Mouse (Mus musculus) adrenal gland, postnatal 14 days (tissue): ENCODE measurements at regions not wholly inside any gene's neighbourhood (a gene's known extent, or its start where the extent isn't known, plus 50 kb on each side); places are given as distances from the start of the nearest gene placed in this dataset.

ENCODE experiments used
- DNase-seq: peaks from one replicate; pipeline ENCODE4 v3.0.0; 2021; ENCODE audit warnings: mixed read lengths

DNA sequence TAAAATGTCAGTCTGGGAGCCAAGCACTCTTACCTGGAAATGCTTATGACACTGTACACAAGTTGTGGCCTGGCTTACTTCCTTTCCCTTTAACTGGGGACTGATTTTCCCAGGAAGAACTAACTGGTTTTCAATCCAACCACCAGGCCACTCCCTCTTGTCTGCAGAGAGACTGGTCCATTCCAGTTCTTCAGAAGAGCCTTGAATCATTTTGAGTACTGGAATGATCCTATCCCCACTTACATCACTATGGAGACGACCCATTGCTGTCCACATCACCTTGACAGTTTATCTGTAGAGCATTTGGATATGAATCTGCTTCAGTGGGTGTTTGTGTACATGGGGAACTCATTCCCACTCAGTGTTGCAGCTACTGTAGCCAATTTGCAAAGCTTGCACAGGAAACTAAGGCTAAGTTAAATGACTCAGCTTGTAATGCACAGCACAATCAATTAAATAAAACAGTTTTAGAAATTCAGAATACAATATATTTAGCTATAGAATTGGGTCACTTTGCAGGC lies 121.7 kb upstream of the Prep start:
- DNase-seq, result no peak

DNA sequence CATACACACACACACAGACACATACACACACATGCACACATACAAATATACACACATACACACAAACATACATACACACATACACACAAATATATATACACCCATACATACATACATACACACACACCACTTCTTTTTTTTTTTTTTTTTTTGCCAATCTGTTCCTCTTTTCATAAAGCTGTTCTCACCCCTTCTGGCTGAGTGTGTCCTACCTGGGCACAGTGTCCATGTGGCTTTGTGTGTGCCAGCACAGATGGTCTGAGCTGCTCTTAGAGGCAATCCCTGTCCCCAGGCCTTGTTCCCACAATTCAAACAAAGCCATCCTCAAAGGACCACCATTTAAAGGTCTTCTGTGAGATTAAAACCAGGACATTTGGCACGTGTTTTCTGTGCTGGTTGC lies 127.6 kb upstream of the Prep start:
- no peak for DNase-seq

- DNase-seq, result no peak
Measured at GRCm38 (mm10) chr10:44936976-44937500, 130.0 kb upstream of the Prep start.

GRCm38 (mm10) chr10:44930796-44931195 lies 136.2 kb upstream of the Prep start:
- DNase-seq, result no peak

GRCm38 (mm10) chr10:44913751-44914388 lies 153.1 kb upstream of the Prep start:
- no peak for DNase-seq

GRCm38 (mm10) chr10:44904520-44904919 lies 162.5 kb upstream of the Prep start:
- DNase-seq, result no peak

DNA sequence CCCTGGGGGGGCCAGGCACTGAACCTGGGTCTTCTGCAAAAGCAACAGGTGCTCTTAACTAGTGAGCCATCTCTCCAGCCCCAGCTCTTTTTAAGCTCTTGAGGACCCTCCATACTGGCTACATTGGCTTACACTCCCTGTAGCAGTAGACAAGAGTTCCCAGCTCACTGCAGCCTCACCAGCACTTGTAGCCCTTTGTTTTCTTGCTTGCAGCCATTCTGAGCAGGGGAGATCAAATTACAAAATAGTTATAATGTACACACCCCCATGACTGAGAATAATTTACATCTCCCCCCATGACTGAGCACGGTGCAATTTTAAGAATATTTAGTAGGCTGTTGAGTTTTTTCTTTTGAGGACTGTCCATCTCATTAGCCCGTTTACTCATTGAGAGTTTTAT lies 165.8 kb upstream of the Prep start:
- no peak for DNase-seq

- no peak for DNase-seq
Measured at GRCm38 (mm10) chr10:44892124-44892523, 174.9 kb upstream of the Prep start.

DNA sequence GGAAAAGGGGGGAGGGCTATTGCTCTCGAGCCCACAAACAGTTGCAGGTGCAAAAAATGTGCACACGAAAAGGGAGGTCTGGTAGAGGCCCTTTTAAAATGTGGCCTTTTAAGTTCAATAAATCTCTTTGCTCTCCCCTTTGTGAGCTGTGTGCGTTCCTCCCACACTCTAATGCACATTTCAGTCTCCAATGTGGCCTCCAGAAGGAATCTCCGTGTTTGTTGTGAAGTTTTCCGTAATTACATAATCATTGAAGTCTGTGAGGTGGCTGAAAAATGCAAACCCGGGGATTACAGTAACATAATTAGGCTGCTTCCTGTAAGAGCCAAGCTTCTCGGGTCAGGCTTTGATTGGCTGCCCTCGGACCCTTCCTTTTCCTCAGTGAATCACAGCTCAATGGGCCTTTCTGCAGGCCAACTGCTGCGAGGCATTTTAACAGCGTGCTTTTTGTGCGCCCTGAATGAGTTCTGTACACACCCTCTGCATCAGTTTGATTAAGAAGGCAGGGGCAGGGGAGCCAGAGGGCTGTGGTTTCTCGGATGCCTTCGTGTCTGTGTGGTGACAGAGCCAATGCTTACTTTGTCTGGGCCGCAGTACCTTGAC lies 179.8 kb upstream of the Prep start:
- no peak for DNase-seq

GRCm38 (mm10) chr10:44881967-44882366 lies 185.0 kb upstream of the Prep start:
- no peak for DNase-seq

- no peak for DNase-seq
Measured at GRCm38 (mm10) chr10:44877076-44877663, 189.8 kb upstream of the Prep start.

DNA sequence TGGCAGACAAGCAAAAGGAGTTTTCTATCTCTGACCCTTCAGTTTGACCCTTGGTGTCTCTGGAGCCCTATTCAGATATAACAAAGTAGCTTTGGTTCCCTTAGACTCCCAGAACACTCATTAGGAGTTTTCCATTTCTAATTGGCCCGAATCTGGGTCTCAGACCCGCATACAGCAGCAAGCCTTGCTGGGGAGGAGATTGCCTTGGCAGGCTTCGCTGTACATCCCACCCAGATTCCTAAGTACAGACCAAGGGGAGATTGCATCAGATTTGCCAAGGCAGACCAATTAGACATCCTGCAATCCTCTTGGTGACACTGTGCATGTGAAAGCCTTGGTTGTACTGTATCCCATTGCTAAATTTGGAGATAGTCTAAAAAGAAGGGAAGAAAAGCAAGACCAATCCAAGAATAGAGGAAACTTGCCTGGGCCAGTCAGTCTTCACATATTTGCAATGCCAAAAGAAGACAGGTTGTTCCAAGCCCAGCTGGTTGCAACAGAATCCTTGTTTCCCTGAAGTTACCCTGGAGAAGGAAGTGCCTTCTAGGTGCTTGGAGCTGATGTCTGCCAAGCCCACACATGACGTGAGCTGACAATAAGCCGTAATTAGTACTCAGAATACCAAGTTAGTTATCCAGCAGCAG lies 193.2 kb upstream of the Prep start:
- DNase-seq, result no peak

DNA sequence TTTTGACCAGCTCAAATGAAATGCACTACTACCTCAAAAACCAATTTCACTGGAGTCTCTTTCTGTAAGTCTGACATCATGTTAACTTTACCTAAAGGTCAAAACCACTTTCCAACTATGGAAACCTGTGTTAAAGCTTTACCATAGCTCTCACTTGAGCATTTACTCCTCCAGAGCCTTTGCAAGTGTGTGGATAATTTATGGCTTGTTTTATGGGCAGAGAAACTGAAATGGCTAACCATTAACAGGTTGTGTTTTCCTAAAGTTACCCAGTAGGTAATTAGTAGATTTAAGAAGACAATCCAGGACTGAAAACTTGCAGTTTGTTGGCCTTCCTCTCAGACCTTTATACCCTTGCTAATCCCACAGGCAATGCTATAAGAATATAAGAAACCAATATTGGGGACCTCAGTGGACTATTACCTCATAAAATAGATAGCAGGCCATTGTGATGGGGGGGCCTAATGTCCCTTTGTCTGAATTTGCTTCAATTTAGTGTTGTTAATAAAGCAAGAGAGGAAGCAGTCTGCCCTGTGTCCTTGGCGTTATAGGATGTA lies 202.7 kb upstream of the Prep start:
- DNase-seq, result no peak

DNA sequence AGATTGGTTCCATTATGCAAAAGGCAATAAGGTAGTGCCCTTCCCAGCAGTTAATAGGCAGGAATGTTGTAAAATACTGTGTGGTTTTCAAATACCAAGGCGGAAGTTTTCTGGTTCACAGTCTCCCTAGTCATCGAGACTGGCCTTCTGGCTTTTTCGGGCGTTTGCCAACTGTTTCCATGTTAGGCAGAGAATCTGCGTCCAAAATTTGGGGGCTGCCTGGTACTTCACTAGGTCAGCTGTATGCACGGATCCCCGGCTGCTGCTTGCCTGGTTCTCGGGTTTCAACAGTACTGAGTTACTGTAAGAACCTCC lies 204.7 kb upstream of the Prep start:
- DNase-seq, result no peak

DNA sequence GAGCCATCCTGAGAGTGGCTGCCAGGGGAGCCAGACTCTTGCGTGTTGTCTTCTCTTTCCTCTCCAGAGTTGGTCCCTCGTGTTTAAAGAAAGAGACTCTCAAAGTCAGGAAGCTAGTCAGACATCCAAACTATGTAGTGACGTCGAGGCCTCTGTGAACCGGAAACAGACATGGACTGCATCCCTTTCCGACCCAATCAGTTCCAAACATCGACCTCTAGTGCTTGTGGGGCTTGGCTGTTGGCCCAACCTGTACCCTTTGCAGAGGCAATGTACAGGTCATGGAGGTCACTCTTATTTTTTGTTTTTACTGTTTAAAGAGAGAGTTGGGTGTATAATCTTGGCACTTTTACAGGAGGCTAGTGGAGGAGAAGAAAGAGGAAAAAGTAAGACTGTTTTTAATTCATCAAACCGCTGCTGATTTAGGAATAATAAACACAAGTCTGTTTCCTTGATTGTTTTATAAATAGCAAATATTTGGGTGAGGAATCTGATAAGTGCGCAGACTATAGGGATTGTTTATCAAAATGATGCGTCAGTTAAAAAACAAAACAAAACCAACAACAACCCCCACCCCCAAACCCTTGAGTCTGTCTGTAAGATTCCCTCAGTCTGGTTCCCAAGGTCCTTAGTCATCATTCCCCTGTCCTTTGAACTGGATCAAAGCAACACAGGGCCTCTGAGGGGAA lies 205.2 kb upstream of the Prep start:
- DNase-seq, result peak; percentile 54

DNA sequence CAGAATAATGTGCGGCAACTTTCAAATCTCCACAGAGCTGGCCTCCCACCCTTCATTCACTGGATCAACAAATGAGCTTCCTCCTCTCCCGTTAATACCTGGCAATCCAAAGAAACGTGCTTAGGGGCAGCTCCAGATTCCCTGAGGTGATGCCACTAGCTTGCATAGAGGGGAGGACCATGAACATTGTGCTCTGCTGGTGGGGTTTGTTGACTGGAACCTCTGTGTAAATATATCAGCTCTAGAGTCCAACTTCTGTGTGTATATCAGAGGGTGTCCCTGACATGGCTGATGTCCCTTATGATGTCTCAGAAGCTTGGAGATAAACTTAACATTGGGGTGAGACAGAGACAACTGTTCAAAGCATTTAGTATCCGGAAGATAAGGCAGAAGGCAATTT lies 209.6 kb upstream of the Prep start:
- no peak for DNase-seq

GRCm38 (mm10) chr10:44854109-44854508 lies 212.9 kb upstream of the Prep start:
- no peak for DNase-seq

DNA sequence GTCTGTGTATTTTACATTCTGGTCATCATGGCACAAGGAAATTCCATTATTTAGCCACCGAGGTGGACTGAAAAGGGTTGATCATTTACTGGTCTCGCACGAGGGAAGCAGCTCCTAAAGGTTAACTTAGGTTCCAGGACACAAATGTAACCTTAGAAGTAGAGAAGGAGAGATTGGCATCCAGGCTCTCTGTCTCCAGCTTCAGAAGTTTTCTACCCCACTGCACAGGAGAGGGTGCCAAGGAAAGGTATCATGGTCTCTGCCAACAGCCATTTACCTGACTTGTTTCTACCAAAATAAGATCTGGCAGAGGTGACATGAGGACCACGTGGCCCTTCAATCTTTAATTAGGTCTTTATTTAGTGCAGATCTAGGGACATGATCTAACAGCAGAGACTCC lies 218.0 kb upstream of the Prep start:
- no peak for DNase-seq

DNA sequence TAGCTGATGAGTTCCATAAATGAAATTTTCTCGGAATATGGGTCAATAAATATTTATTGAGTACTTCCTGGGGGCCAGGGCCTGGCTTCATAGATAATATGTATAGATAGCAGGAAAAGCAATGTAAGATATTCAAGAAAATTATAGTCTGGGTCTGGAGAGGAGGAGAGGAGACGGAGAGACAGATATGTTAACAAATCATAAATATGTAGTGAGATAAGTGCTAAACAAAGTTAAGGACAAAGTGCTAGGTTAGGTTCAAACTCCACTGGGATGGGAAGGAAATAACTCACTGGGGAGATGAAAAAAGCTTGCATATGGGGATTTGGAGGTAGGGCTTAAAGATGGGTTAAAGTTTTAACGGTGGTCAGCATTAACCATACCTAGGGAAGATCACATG lies 220.2 kb upstream of the Prep start:
- no peak for DNase-seq

GRCm38 (mm10) chr10:44846149-44846548 lies 220.9 kb upstream of the Prep start:
- DNase-seq, result no peak

DNA sequence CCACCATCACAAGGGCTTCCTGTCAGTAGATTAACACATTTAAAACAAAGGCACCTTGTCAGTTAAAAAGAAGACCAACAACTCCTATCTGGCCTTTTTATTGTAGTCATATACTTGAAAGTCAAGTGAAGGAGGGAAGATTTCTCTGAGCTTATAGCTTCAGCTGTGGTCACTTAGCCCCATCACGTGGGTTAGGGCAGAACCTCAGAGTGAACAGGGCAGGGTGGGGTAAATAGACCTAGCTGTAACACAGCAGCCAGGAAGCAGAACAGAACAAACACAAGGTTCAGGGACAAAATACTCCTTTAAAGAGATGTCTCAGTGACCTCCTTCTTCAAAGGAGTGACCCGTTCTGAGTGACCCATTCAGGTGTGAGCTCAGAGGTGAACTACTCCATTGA lies 226.6 kb upstream of the Prep start:
- no peak for DNase-seq

- no peak for DNase-seq
Measured at GRCm38 (mm10) chr10:44832455-44832854, 234.5 kb upstream of the Prep start.
